Mouse (Mus musculus) liver, embryonic 14.5 days (tissue): Measurements from ENCODE around the gene Cabp1.

Experiments used
- CTCF ChIP-seq: IDR thresholded peaks from 2 replicates; pipeline ENCODE4 v1.5.1; 2016; ENCODE audit warnings: antibody characterized with exemption, low read depth, control low read depth
- EP300 ChIP-seq: IDR thresholded peaks from 2 replicates; pipeline ENCODE4 v1.6.1; 2016; ENCODE audit warnings: antibody characterized with exemption, low read depth

GRCm38 (mm10) chr5:115168641-115169415 lies 25.4 kb downstream of the Cabp1 start:
- TF ChIP-seq CTCF (no peak), EP300 (no peak)
